Mouse (Mus musculus) stomach, postnatal 0 days (tissue): ENCODE data around the gene Far1. TPM values are rescaled to one million over a fixed set of nuclear protein-coding genes. Genes with fewer than 3 reads are reported as not detected.

Source experiments
- ATAC-seq: fragments of 200-750 bp; cut with Nextera tagmentation; 2 replicates; pipeline ENCODE4 v1.8.0; 2017; ENCODE audit not compliant: low FRiP score, low TSS enrichment
- DNase-seq: peaks from one replicate; pipeline ENCODE4 v3.0.0-alpha.2; 2016; ENCODE audit warnings: low spot score
- H3K27ac ChIP-seq: fragments of 300-500 bp; sonication (generic); replicated peaks from 2 replicates; pipeline ENCODE4 v1.5.1; 2014; ENCODE audit warnings: mild to moderate bottlenecking, control low read depth
- H3K27me3 ChIP-seq: fragments of 300-500 bp; sonication (generic); 2 replicates; pipeline ENCODE4 v1.6.1; 2014; ENCODE audit warnings: low read length; ENCODE audit not compliant: control insufficient read depth, insufficient read depth
- H3K36me3 ChIP-seq: fragments of 300-500 bp; sonication (generic); 2 replicates; pipeline ENCODE4 v1.6.1; 2014; ENCODE audit warnings: low read length, mixed read lengths; ENCODE audit not compliant: control insufficient read depth, insufficient read depth
- H3K4me1 ChIP-seq: fragments of 300-500 bp; sonication (generic); replicated peaks from 2 replicates; pipeline ENCODE4 v1.6.1; 2014; ENCODE audit warnings: antibody characterized with exemption; ENCODE audit not compliant: control insufficient read depth, insufficient read depth
- H3K4me2 ChIP-seq: fragments of 300-500 bp; sonication (generic); replicated peaks from 2 replicates; pipeline ENCODE4 v1.6.1; 2014; ENCODE audit warnings: low read depth, mild to moderate bottlenecking, control low read depth, moderate library complexity
- H3K4me3 ChIP-seq: fragments of 300-500 bp; sonication (generic); 2 replicates; pipeline ENCODE4 v1.5.1; 2014; ENCODE audit warnings: low read depth, low read length, control low read depth
- H3K9ac ChIP-seq: fragments of 300-500 bp; sonication (generic); 2 replicates; pipeline ENCODE4 v1.6.1; 2014; ENCODE audit warnings: mild to moderate bottlenecking, low read length, control low read depth, mixed read lengths
- H3K9me3 ChIP-seq: fragments of 300-500 bp; sonication (generic); 2 replicates; pipeline ENCODE4 v1.6.1; 2016; ENCODE audit warnings: low read length; ENCODE audit not compliant: control insufficient read depth
- CTCF ChIP-seq: IDR thresholded peaks from 2 replicates; pipeline ENCODE4 v1.5.1; 2016; ENCODE audit warnings: antibody characterized with exemption, low read depth, mild to moderate bottlenecking, moderate library complexity
- EP300 ChIP-seq: optimal IDR thresholded peaks from 2 replicates; pipeline ENCODE3; 2016; ENCODE audit warnings: antibody characterized with exemption
- WGBS: fragments of 180-500 bp; shearing (Covaris S2); extraction: QIAGEN DNeasy Blood & Tissue Kit; methylation state at CpG from one replicate; pipeline ENCODE4 v1.1.7; 2014; 5-methylcytosine and 5-hydroxymethylcytosine counted together
- polyA plus RNA-seq: library from polyadenylated mRNA; unstranded; fragments of >200 nt; fragmentation: Nextera tagmentation; extraction: Ambion mirVana; gene quantifications from 2 replicates; pipeline ENCODE4 v1.2.1, GENCODE M21; 2015

Gene Far1
- polyA plus RNA-seq, 1 experiment from 2014 or later = 77.9 TPM

DNA sequence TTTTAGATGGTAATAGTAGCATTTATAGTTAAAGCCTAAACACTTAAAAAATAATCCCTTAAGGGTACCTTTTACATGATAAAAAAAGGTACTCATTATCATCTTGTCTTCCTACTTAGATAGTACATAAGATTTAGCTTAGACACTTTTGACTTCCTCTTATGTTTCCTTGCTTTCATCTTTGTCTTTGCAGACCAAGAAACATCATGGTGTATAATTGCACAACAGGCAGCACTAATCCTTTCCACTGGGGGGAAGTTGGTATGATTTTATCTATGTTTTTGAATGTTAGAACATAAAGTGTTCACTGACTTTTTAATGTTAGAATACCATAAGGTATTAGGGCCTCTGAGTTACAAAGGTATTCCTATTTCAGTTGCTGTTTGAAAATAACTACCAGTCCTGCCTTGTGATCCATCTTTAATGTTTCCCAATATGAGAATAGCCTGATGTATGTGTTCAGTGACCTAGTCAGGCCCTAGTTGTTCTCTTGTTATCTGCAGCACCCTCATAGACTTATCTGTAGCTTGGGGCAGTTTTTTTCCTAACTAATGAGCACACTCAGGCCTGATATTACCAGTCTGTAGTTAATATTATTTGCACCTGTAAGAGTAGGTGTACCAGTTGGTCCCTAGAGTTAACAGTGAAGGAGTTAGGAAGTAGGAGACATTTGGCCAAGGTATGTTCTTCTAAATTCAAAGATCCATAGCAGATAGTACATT is 38.3 kb downstream of the Far1 start:
- Histone ChIP-seq H3K36me3 (peaks cover 6% of the 10 kb centered on the region; the same call in 1 of the 2 replicates), H3K4me3 (no peak overlapping the region), H3K27me3 (no peaks in the 10 kb centered on the region), H3K9me3 (no peaks in the 10 kb centered on the region), H3K27ac (no peak overlapping the region), H3K4me2 (no peak overlapping the region), H3K9ac (no peak overlapping the region), H3K4me1 (no peaks in the 10 kb centered on the region)
- TF ChIP-seq EP300 (no peak), CTCF (no peak)
- ATAC-seq (no peak), DNase-seq (no peak)

DNA sequence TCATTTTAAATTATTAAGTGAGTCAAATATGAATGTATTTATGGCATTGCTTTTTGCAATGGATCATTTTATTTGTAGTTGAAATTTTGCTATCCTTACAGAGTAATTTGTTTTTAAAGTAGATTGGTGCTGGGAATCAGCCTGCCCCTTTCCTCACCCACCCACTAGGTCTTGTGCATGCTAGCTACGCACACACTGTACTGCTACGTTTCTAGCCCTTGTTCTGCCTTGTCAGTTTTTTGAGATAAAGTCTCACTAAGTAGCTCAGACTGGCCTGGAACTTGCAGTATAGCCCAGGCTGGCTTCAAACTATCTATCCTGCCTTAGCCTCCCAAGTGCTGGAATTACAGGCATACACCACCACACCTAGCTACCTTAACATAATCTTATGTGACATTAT is 38.9 kb downstream of the Far1 start:
- H3K27ac ChIP-seq = no peak overlapping the region
- no peaks in the 10 kb centered on the region for H3K27me3 ChIP-seq
- H3K4me1 ChIP-seq = no peaks in the 10 kb centered on the region
- H3K4me3 ChIP-seq = no peak overlapping the region
- peaks cover 6% of the 10 kb centered on the region; the same call in 1 of the 2 replicates for H3K36me3 ChIP-seq
- DNase-seq = no peak
- TF ChIP-seq CTCF (no peak), EP300 (no peak)
- H3K4me2 ChIP-seq = no peak overlapping the region
- H3K9ac ChIP-seq = no peak overlapping the region
- no peak for ATAC-seq
- H3K9me3 ChIP-seq = no peaks in the 10 kb centered on the region
- WGBS = 72% methylated on average over 2 of the region's 2 CpGs

DNA sequence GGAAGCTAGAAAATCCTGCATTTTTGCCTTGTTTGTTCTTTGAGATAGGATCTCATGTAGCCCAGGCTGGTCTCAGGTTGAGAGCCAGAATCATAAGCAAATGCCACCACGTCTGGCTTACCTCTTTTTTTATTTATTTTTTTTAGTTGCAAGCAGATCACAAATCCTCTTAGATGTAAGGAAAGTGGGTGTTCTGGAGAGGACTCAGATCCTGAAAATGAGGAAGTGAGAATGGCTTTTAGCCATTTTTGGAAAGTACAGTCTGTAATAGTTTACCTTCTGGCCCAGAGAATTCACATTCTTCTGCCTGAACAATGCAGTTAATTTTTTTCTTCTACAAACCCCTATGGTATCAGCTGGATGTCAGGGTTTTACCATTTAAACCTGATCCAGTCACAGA is 42.5 kb downstream of the Far1 start:
- no peak for DNase-seq
- no peak overlapping the region for H3K9ac ChIP-seq
- no peaks in the 10 kb centered on the region for H3K4me1 ChIP-seq
- no peak for ATAC-seq
- no peaks in the 10 kb centered on the region for H3K9me3 ChIP-seq
- peaks cover 8% of the 10 kb centered on the region; the same call in 1 of the 2 replicates for H3K36me3 ChIP-seq
- no peak overlapping the region for H3K4me2 ChIP-seq
- WGBS = 32% methylated on average over 1 of the region's 1 CpGs
- no peak overlapping the region for H3K27ac ChIP-seq
- no peak for TF ChIP-seq EP300
- no peak for TF ChIP-seq CTCF
- H3K4me3 ChIP-seq = no peak overlapping the region
- H3K27me3 ChIP-seq = no peaks in the 10 kb centered on the region

- ATAC-seq = no peak
- WGBS = 79% methylated on average over 1 of the region's 1 CpGs
Measured at GRCm38 (mm10) chr7:113566892-113567291, 53.3 kb downstream of the Far1 start.

GRCm38 (mm10) chr7:113571121-113571520 is 57.5 kb downstream of the Far1 start:
- no peak overlapping the region for H3K27ac ChIP-seq
- TF ChIP-seq CTCF = no peak
- no peak for TF ChIP-seq EP300
- no peak overlapping the region for H3K9ac ChIP-seq
- no peaks in the 10 kb centered on the region for H3K4me1 ChIP-seq
- H3K9me3 ChIP-seq = no peaks in the 10 kb centered on the region
- ATAC-seq = no peak
- H3K27me3 ChIP-seq = no peaks in the 10 kb centered on the region
- no peak overlapping the region for H3K4me2 ChIP-seq
- DNase-seq = no peak
- H3K36me3 ChIP-seq = 0 out of 2 replicates have a peak, but pooled peaks cover 2% of the 10 kb centered on the region
- WGBS = 33% methylated on average over 6 of the region's 6 CpGs
- H3K4me3 ChIP-seq = no peak overlapping the region

More at GRCm38 (mm10) chr7:113566892-113567291, 53.3 kb downstream of the Far1 start:
- Histone ChIP-seq H3K9ac (no peak overlapping the region), H3K27ac (no peak overlapping the region), H3K4me1 (no peaks in the 10 kb centered on the region), H3K9me3 (no peaks in the 10 kb centered on the region), H3K4me2 (no peak overlapping the region), H3K4me3 (no peak overlapping the region), H3K36me3 (0 out of 2 replicates have a peak, but pooled peaks cover 2% of the 10 kb centered on the region), H3K27me3 (no peaks in the 10 kb centered on the region)
- TF ChIP-seq EP300 (no peak), CTCF (no peak)
- DNase-seq = no peak

DNA sequence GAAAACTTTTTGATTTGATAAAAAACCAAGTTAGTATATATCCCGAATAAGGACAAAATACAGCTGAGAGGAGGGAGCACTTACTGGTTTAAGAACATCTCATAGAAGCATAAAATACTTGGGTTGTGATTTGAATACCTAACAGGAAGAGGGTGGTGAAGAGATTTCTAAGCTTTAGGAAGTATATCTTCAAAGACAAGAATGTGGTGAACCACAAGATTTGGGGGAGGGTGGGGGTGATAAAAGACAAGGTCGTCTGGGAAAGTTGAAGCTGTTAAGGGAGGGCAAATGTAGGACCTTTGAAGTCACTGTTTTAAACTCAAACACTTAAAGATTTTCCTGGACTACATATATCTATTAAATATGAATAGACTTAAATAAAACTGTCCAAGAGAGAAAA is 59.1 kb downstream of the Far1 start:
- Histone ChIP-seq H3K4me2 (no peak overlapping the region), H3K27ac (no peak overlapping the region), H3K4me1 (no peaks in the 10 kb centered on the region), H3K9me3 (no peaks in the 10 kb centered on the region), H3K36me3 (no peaks in the 10 kb centered on the region), H3K27me3 (no peaks in the 10 kb centered on the region), H3K9ac (no peak overlapping the region), H3K4me3 (no peak overlapping the region)
- TF ChIP-seq EP300 = no peak
- TF ChIP-seq CTCF = no peak
- WGBS = 55% methylated on average over 2 of the region's 2 CpGs
- DNase-seq (no peak), ATAC-seq (no peak)
